Mouse (Mus musculus): ENCODE data around the gene Tmem223.

GRCm38 (mm10) chr19:8755652-8756051 lies 15.1 kb upstream of the Tmem223 start:
- no peak for TF ChIP-seq POLR2A (IDR thresholded peaks at IDR 0.05; ENCODE audit: insufficient read length, low read depth)
- TF ChIP-seq USF1 (IDR thresholded peaks at IDR 0.05; ENCODE audit: low read depth): no peak
- TF ChIP-seq MAX (IDR thresholded peaks at IDR 0.05; ENCODE audit: low read depth): no peak
- no peak for TF ChIP-seq MYOD1 (IDR thresholded peaks at IDR 0.05; ENCODE audit: control insufficient read depth in 1 of 3, insufficient read length in 2 of 3, low read depth in 2 of 3)
- no peak for TF ChIP-seq MYOG (IDR thresholded peaks at IDR 0.05; ENCODE audit: control insufficient read depth in 1 of 3, insufficient read depth in 1 of 3, insufficient read length in 2 of 3, low read depth in 2 of 3)
